Mouse (Mus musculus): ENCODE measurements at regions not wholly inside any gene's neighbourhood (a gene's known extent, or its start where the extent isn't known, plus 50 kb on each side); places are given as distances from the start of the nearest gene placed in this dataset.

GRCm38 (mm10) chr14:39682306-39683000 is 209.6 kb upstream of the Nrg3 start:
- intact Hi-C loops (cut with DNase I), result no loop called here
- no peak for DNase-seq (ENCODE audit: low spot score in 2 of 2)

GRCm38 (mm10) chr14:39678228-39678627 is 205.3 kb upstream of the Nrg3 start:
- intact Hi-C loops (cut with DNase I), result no loop called here

GRCm38 (mm10) chr14:39677556-39677955 is 204.7 kb upstream of the Nrg3 start:
- intact Hi-C loops (cut with DNase I), result no loop called here
- DNase-seq (ENCODE audit: low spot score in 2 of 2), result peak; percentile 15 to 45

More at GRCm38 (mm10) chr14:39678228-39678627, 205.3 kb upstream of the Nrg3 start:
- DNase-seq (ENCODE audit: low spot score in 2 of 2), result peak in 1 of 2 experiments; percentile 5

- no peak for DNase-seq (ENCODE audit: low spot score in 2 of 2)
- intact Hi-C loops (cut with DNase I), result no loop called here
Measured at GRCm38 (mm10) chr14:39638776-39639175, 165.9 kb upstream of the Nrg3 start.

Measured in left cerebral cortex, postnatal 36 days (tissue).